Mouse (Mus musculus) hindbrain, embryonic 11.5 days (tissue): Measurements from ENCODE around the gene Prss54. TPM values are rescaled to one million over a fixed set of nuclear protein-coding genes. Genes with fewer than 3 reads are reported as not detected.

Source experiments
- ATAC-seq: fragments of 200-750 bp; cut with Nextera tagmentation; 2 replicates; pipeline ENCODE4 v1.8.0; 2017; ENCODE audit warnings: mild to moderate bottlenecking, moderate TSS enrichment, moderate library complexity; ENCODE audit not compliant: low FRiP score
- DNase-seq: peaks from one replicate; pipeline ENCODE4 v3.0.0-alpha.2; 2015; ENCODE audit warnings: low spot score
- H3K27ac ChIP-seq: fragments of 300-500 bp; sonication (generic); 2 replicates; pipeline ENCODE4 v1.5.1; 2014; ENCODE audit warnings: mild to moderate bottlenecking, low read depth, low read length
- H3K27me3 ChIP-seq: fragments of 300-500 bp; sonication (generic); 2 replicates; pipeline ENCODE4 v1.6.1; 2014; ENCODE audit warnings: mild to moderate bottlenecking, low read length, moderate library complexity, mixed read lengths; ENCODE audit not compliant: control insufficient read depth, insufficient read depth
- H3K36me3 ChIP-seq: fragments of 300-500 bp; sonication (generic); 2 replicates; pipeline ENCODE4 v1.6.1; 2014; ENCODE audit warnings: mild to moderate bottlenecking, low read length, moderate library complexity, mixed read lengths; ENCODE audit not compliant: control insufficient read depth, insufficient read depth
- H3K4me1 ChIP-seq: fragments of 300-500 bp; sonication (generic); replicated peaks from 2 replicates; pipeline ENCODE4 v1.6.1; 2014; ENCODE audit warnings: low read length, mixed read lengths; ENCODE audit not compliant: control insufficient read depth, insufficient read depth
- H3K4me2 ChIP-seq: fragments of 300-500 bp; sonication (generic); replicated peaks from 2 replicates; pipeline ENCODE4 v1.6.1; 2014; ENCODE audit warnings: mild to moderate bottlenecking, low read depth, low read length
- H3K4me3 ChIP-seq: fragments of 300-500 bp; sonication (generic); 2 replicates; pipeline ENCODE4 v1.5.1; 2014; ENCODE audit warnings: low read depth, low read length
- H3K9ac ChIP-seq: fragments of 300-500 bp; sonication (generic); 2 replicates; pipeline ENCODE4 v1.6.1; 2014; ENCODE audit warnings: low read depth, low read length
- H3K9me3 ChIP-seq: fragments of 300-500 bp; sonication (generic); 2 replicates; pipeline ENCODE4 v1.6.1; 2016; ENCODE audit warnings: low read length; ENCODE audit not compliant: control insufficient read depth
- WGBS: fragments of 180-500 bp; shearing (Covaris S2); extraction: QIAGEN DNeasy Blood & Tissue Kit; methylation state at CpG from one replicate; pipeline ENCODE4 v1.1.7; 2014; 5-methylcytosine and 5-hydroxymethylcytosine counted together
- polyA plus RNA-seq: library from polyadenylated mRNA; unstranded; fragments of >200 nt; fragmentation: Nextera tagmentation; extraction: Ambion mirVana; gene quantifications from 2 replicates; pipeline ENCODE4 v1.2.1, GENCODE M21; 2014

Prss54 gene
- polyA plus RNA-seq, 1 experiment from 2014 or later = not detected

- no peak overlapping the region for H3K27ac ChIP-seq
- ATAC-seq (no peak), DNase-seq (no peak)
- no peaks in the 10 kb centered on the region for H3K9me3 ChIP-seq
- H3K4me3 ChIP-seq = no peak overlapping the region
- H3K4me2 ChIP-seq = no peak overlapping the region
- H3K4me1 ChIP-seq = no peaks in the 10 kb centered on the region
- 91% methylated on average over 6 of the region's 6 CpGs for WGBS
- H3K9ac ChIP-seq = no peak overlapping the region
- no peaks in the 10 kb centered on the region for H3K36me3 ChIP-seq
- H3K27me3 ChIP-seq = no peaks in the 10 kb centered on the region
Observed at GRCm38 (mm10) chr8:95516928-95517327, 59.2 kb downstream of the Prss54 start.

GRCm38 (mm10) chr8:95513219-95513618 lies 62.9 kb downstream of the Prss54 start:
- H3K27me3 ChIP-seq = no peaks in the 10 kb centered on the region
- 81% methylated on average over 4 of the region's 4 CpGs for WGBS
- no peak overlapping the region for H3K4me2 ChIP-seq
- DNase-seq (no peak), ATAC-seq (no peak)
- no peak overlapping the region for H3K4me3 ChIP-seq
- H3K9ac ChIP-seq = no peak overlapping the region
- no peaks in the 10 kb centered on the region for H3K36me3 ChIP-seq
- no peak overlapping the region for H3K27ac ChIP-seq
- no peaks in the 10 kb centered on the region for H3K4me1 ChIP-seq
- H3K9me3 ChIP-seq = no peaks in the 10 kb centered on the region

GRCm38 (mm10) chr8:95512257-95512656 lies 63.9 kb downstream of the Prss54 start:
- 46% methylated on average over 4 of the region's 4 CpGs for WGBS
- H3K27me3 ChIP-seq = no peaks in the 10 kb centered on the region
- H3K36me3 ChIP-seq = no peaks in the 10 kb centered on the region
- DNase-seq (peak; percentile 20), ATAC-seq (0 out of 2 replicates have a peak, but pooled peaks have one; percentile 63)
- H3K4me2 ChIP-seq = no peak overlapping the region
- no peak overlapping the region for H3K27ac ChIP-seq
- no peak overlapping the region for H3K9ac ChIP-seq
- no peaks in the 10 kb centered on the region for H3K9me3 ChIP-seq
- H3K4me1 ChIP-seq = no peaks in the 10 kb centered on the region
- no peak overlapping the region for H3K4me3 ChIP-seq

Other genes with a start within 250 kb of the Prss54 start
- gene Zfp319, start 244.4 kb downstream of the Prss54 start, polyA plus RNA-seq = 8.9 and 10.0 TPM in 2 replicates
- gene Usb1, start 244.1 kb downstream of the Prss54 start, polyA plus RNA-seq = 36.5 and 40.3 TPM in 2 replicates
- gene Mmp15, start 224.1 kb downstream of the Prss54 start, polyA plus RNA-seq = 13.0 and 15.7 TPM in 2 replicates
- gene Cfap20, start 141.5 kb downstream of the Prss54 start, polyA plus RNA-seq = 141 and 145 TPM in 2 replicates
- gene Csnk2a2, start 86.3 kb downstream of the Prss54 start, polyA plus RNA-seq = 14.2 and 19.1 TPM in 2 replicates
- 2.4 and 2.5 TPM in 2 replicates for gene Ccdc113, start 42.3 kb downstream of the Prss54 start, polyA plus RNA-seq
- gene Gins3, start 57.1 kb upstream of the Prss54 start, polyA plus RNA-seq = 24.1 and 25.1 TPM in 2 replicates
- gene Ndrg4, start 100.6 kb upstream of the Prss54 start, polyA plus RNA-seq = 45.0 and 61.6 TPM in 2 replicates
- 18.2 and 21.3 TPM in 2 replicates for gene Setd6, start 139.5 kb upstream of the Prss54 start, polyA plus RNA-seq
- 88.2 and 108 TPM in 2 replicates for gene Cnot1, start 231.1 kb upstream of the Prss54 start, polyA plus RNA-seq
- gene Sap18b, start 249.0 kb upstream of the Prss54 start, polyA plus RNA-seq = 380 and 392 TPM in 2 replicates